Mouse (Mus musculus): ENCODE measurements around the gene Chaf1b. TPM values are rescaled to one million over a fixed set of nuclear protein-coding genes. Genes with fewer than 3 reads are reported as not detected.

Gene Chaf1b
- polyA plus RNA-seq, 1 experiment from 2014 or later, result 45.8 TPM

DNA sequence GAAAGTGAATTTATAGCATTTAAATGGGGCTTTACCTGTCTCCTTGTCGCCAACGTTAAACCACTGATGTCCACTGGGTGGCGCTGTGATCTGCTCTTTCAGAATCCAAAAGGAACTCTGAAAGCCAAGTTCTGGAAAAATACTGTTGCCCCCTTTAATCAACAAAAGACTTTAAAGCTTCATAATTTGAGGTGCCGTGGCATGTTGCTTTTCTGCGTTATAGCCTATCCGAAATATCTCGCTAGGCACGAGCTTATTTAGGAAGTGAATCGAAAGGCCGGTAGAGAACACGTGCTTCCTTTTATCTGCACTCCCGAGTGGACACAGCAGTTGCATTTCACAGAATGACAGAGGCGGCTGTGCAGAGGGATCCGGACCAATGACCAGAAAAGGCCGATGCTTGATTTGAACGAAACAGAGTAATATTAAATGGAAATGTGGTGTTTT is 54.7 kb downstream of the Chaf1b start:
- Histone ChIP-seq H3K27me3 (ENCODE audit: control insufficient read depth, insufficient read depth, low read length) (peaks cover 10% of the 10 kb centered on the region), H3K9ac (ENCODE audit: low read length) (peak overlapping the region; percentile 57), H3K36me3 (ENCODE audit: control insufficient read depth, insufficient read depth, low read length) (no peaks in the 10 kb centered on the region), H3K4me2 (ENCODE audit: low read depth, low read length) (peak overlapping the region; percentile 63), H3K27ac (ENCODE audit: low read length) (no peak overlapping the region), H3K4me3 (replicated peaks; ENCODE audit: low read length) (peak overlapping the region; percentile 45), H3K4me1 (ENCODE audit: control insufficient read depth, insufficient read depth, low read length) (no peaks in the 10 kb centered on the region; the same call in 1 of the 2 replicates), H3K9me3 (replicated peaks; ENCODE audit: control insufficient read depth, low read length) (no peaks in the 10 kb centered on the region)
- 7% methylated on average over 16 of the region's 16 CpGs for WGBS
- ATAC-seq (ENCODE audit: insufficient read depth, low FRiP score), result no peak

DNA sequence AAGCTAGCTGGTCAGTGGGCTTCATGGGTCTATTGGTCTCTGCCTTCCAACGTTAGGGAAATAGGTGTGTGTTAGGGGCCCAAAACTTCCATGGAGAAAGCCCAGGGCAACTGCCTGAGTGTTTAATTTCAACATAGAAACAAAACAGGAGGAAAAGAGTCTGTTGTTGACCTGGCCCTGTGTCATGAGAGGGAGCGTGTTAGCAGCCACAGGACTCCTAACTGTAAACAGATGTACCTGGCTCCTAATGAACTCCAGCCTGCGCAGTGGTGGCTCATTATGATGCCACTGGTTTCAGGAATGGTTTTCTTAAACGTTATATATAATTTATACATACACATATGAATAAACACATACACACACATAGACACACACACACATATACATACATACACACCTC is 56.3 kb downstream of the Chaf1b start:
- Histone ChIP-seq H3K4me2 (ENCODE audit: low read depth, low read length) (no peak overlapping the region), H3K27me3 (ENCODE audit: control insufficient read depth, insufficient read depth, low read length) (peaks cover 6% of the 10 kb centered on the region; the same call in 1 of the 2 replicates), H3K36me3 (ENCODE audit: control insufficient read depth, insufficient read depth, low read length) (no peaks in the 10 kb centered on the region), H3K9ac (ENCODE audit: low read length) (no peak overlapping the region), H3K27ac (ENCODE audit: low read length) (no peak overlapping the region), H3K4me3 (replicated peaks; ENCODE audit: low read length) (no peak overlapping the region), H3K9me3 (replicated peaks; ENCODE audit: control insufficient read depth, low read length) (no peaks in the 10 kb centered on the region), H3K4me1 (ENCODE audit: control insufficient read depth, insufficient read depth, low read length) (no peaks in the 10 kb centered on the region; the same call in 1 of the 2 replicates)
- WGBS, result 73% methylated on average over 4 of the region's 4 CpGs
- ATAC-seq (ENCODE audit: insufficient read depth, low FRiP score), result no peak

DNA sequence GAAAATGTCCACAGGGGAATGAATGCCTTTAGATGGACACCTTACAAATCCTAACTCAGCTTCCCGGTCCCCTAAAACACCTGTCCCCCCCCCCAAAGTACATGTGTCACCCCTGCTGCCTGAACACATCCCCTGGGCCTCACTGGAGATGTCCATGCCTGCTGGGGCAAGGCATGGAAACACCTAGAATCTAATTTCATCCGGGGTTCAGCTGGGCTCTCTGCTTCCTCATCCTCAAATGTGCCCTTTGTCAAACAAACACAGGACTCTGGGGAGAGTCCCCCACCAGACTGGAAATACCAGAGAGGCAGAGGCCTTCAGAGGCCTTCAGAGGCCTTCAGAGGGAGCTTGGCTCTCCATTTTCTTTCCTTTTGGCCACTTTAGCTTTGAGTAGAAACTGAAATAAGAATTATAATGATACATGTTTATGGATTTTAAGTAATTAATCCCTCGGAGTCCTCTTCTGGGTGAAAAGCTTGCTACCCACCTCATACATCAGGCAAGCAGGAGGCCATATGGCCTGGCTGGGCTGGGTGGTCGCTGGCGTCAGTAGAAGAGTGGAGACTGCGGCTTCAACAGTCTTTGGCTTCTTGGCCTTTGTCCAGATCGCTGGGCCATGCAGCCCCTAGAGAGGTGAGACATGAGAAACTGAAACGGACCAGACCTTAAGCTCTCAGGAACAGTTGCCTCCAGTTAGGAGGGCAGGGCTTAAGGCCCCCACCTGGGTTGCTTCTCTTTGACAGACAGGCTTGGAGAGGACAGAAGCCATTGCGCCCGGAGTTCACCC is 58.3 kb downstream of the Chaf1b start:
- H3K9ac ChIP-seq (ENCODE audit: low read length), result no peak overlapping the region
- no peak for ATAC-seq (ENCODE audit: insufficient read depth, low FRiP score)
- H3K9me3 ChIP-seq (replicated peaks; ENCODE audit: control insufficient read depth, low read length), result no peaks in the 10 kb centered on the region
- no peak overlapping the region for H3K4me3 ChIP-seq (replicated peaks; ENCODE audit: low read length)
- no peaks in the 10 kb centered on the region for H3K36me3 ChIP-seq (ENCODE audit: control insufficient read depth, insufficient read depth, low read length)
- no peak overlapping the region for H3K4me2 ChIP-seq (ENCODE audit: low read depth, low read length)
- H3K4me1 ChIP-seq (ENCODE audit: control insufficient read depth, insufficient read depth, low read length), result no peaks in the 10 kb centered on the region; the same call in 1 of the 2 replicates
- peaks cover 2% of the 10 kb centered on the region; the same call in 1 of the 2 replicates for H3K27me3 ChIP-seq (ENCODE audit: control insufficient read depth, insufficient read depth, low read length)
- no peak overlapping the region for H3K27ac ChIP-seq (ENCODE audit: low read length)
- 65% methylated on average over 10 of the region's 10 CpGs for whole genome bisulfite sequencing

DNA sequence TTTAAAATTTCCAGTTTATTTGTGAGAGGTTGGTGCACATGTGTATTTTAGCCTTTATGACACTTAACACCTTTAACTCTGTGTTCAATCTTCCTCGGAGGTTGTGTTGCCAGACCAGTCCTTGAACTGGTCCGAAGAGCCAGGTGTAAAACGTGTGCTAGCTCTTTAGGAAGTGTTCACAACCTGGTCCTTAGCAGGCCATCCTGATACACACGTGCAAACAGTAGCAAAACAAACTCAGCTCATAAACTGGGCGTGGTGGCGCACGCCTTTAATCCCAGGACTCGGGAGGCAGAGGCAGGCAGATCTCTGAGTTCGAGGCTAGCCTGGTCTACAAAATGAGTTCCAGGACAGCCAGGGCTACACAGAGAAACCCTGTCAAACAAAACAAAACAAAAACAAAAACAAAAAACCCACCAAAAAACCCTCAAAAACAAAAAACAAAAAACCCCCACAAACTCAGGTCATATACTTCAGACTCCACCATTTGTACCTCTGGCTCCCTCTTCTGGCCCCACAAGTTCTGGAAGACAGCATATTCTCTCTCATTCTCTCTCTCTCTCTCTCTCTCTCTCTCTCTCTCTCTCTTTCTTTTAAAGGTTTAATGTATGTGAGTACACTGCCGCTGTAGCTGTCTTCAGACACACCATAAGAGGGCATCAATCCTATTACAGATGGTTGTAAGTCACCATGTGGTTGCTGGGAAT is 59.2 kb downstream of the Chaf1b start:
- ATAC-seq (ENCODE audit: insufficient read depth, low FRiP score), result no peak
- no peaks in the 10 kb centered on the region; the same call in 1 of the 2 replicates for H3K4me1 ChIP-seq (ENCODE audit: control insufficient read depth, insufficient read depth, low read length)
- no peak overlapping the region for H3K4me2 ChIP-seq (ENCODE audit: low read depth, low read length)
- no peak overlapping the region for H3K27ac ChIP-seq (ENCODE audit: low read length)
- H3K9ac ChIP-seq (ENCODE audit: low read length), result no peak overlapping the region
- no peaks in the 10 kb centered on the region for H3K27me3 ChIP-seq (ENCODE audit: control insufficient read depth, insufficient read depth, low read length)
- H3K9me3 ChIP-seq (replicated peaks; ENCODE audit: control insufficient read depth, low read length), result no peaks in the 10 kb centered on the region
- H3K4me3 ChIP-seq (replicated peaks; ENCODE audit: low read length), result no peak overlapping the region
- no peaks in the 10 kb centered on the region for H3K36me3 ChIP-seq (ENCODE audit: control insufficient read depth, insufficient read depth, low read length)
- 89% methylated on average over 10 of the region's 10 CpGs for WGBS

DNA sequence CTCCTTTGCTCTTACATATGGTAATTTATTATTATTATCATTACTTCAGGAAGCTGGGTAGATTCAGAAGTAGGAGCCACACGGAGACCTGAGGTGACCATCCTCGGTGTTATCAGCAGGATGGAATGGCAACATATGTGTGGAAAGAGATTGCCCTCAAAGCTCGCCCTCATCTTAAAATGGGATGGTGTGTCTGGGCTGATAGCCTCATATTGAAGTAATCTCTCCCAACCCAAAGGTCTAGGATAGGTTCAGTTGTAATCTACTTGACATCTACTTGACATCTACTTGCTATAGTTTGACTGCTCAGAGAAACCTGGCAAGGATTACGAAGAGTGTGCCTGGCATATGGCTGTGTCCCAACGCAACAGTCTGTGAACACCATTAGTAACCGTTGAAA is 60.6 kb downstream of the Chaf1b start:
- Histone ChIP-seq H3K4me3 (replicated peaks; ENCODE audit: low read length) (no peak overlapping the region), H3K9ac (ENCODE audit: low read length) (no peak overlapping the region), H3K9me3 (replicated peaks; ENCODE audit: control insufficient read depth, low read length) (no peaks in the 10 kb centered on the region), H3K27me3 (ENCODE audit: control insufficient read depth, insufficient read depth, low read length) (no peaks in the 10 kb centered on the region), H3K4me1 (ENCODE audit: control insufficient read depth, insufficient read depth, low read length) (no peaks in the 10 kb centered on the region), H3K36me3 (ENCODE audit: control insufficient read depth, insufficient read depth, low read length) (no peaks in the 10 kb centered on the region), H3K4me2 (ENCODE audit: low read depth, low read length) (no peak overlapping the region), H3K27ac (ENCODE audit: low read length) (no peak overlapping the region)
- 82% methylated on average over 6 of the region's 6 CpGs for WGBS
- ATAC-seq (ENCODE audit: insufficient read depth, low FRiP score), result no peak

DNA sequence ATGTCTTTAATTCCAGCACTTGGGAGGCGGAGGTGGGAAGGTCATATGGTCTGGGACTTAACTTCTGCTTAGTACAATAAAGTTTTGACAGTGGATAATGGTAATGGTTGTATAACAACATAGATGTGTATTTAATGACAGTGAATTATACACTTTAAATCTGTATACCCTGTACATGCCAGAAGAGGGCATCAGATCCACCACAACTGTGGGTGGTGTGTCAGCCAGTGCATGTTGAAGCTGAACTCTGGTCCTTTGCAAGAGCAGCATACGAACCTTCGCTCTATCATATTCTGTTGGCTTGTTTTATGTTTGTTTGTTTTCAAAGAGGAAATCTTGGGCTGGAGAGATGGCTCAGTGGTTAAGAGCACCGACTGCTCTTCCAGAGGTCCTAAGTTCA is 63.7 kb downstream of the Chaf1b start:
- no peaks in the 10 kb centered on the region for H3K27me3 ChIP-seq (ENCODE audit: control insufficient read depth, insufficient read depth, low read length)
- no peak for ATAC-seq (ENCODE audit: insufficient read depth, low FRiP score)
- H3K4me3 ChIP-seq (replicated peaks; ENCODE audit: low read length), result no peak overlapping the region
- H3K4me2 ChIP-seq (ENCODE audit: low read depth, low read length), result no peak overlapping the region
- H3K9ac ChIP-seq (ENCODE audit: low read length), result no peak overlapping the region
- no peak overlapping the region for H3K27ac ChIP-seq (ENCODE audit: low read length)
- 91% methylated on average over 4 of the region's 4 CpGs for WGBS
- no peaks in the 10 kb centered on the region for H3K36me3 ChIP-seq (ENCODE audit: control insufficient read depth, insufficient read depth, low read length)
- no peaks in the 10 kb centered on the region for H3K9me3 ChIP-seq (replicated peaks; ENCODE audit: control insufficient read depth, low read length)
- H3K4me1 ChIP-seq (ENCODE audit: control insufficient read depth, insufficient read depth, low read length), result no peaks in the 10 kb centered on the region

Other genes with a start within 250 kb of the Chaf1b start
- 34.8 and 46.2 TPM in 2 replicates for gene Cbr3, start 200.7 kb upstream of the Chaf1b start, polyA plus RNA-seq (2015; fragmentation: Nextera tagmentation; extraction: Ambion mirVana)
- gene Dop1b, start 172.0 kb upstream of the Chaf1b start, polyA plus RNA-seq (2015; fragmentation: Nextera tagmentation; extraction: Ambion mirVana), result 27.8 and 35.6 TPM in 2 replicates
- 31.0 and 34.8 TPM in 2 replicates for gene Morc3, start 51.8 kb upstream of the Chaf1b start, polyA plus RNA-seq (2015; fragmentation: Nextera tagmentation; extraction: Ambion mirVana)
- 0.14 TPM in 1 of 2 replicates, not detected in the other for gene Cldn14, start 124.9 kb downstream of the Chaf1b start, polyA plus RNA-seq (2015; fragmentation: Nextera tagmentation; extraction: Ambion mirVana)
- gene Sim2, start 201.0 kb downstream of the Chaf1b start, polyA plus RNA-seq (2015; fragmentation: Nextera tagmentation; extraction: Ambion mirVana), result 0.07 and 0.17 TPM in 2 replicates

Data from stomach, embryonic 16.5 days (tissue).